Mouse (Mus musculus): ENCODE results near the gene Cfl1.

The Cfl1 gene

DNA sequence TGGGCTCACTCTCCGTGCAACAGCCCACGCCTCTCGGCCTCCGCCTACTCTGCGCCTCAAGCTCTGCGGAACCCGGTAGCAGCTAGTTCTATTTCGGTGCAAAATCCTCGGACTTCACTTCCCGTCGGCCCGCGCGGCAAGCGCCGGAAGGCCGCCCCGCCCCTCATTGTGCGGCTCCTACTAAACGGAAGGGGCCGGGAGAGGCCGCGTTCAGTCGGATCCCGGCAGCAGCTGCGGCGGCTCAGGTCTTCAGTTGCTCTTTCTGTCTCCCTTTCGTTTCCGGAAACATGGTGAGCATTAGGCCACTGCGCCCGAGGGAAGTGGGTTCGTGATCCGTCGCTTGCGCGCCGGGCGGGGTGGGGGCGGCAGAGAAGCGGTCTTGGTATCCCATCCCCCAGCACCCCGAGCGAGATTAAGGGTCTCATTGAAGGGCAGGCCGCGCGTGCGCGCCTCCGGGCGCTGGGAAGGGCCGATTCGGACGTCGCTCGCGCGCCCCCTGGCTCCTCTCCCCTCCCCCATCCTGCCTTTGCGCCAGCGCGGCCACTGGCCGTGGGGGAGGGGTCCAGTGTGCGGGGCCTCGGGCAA, at the start of gene Cfl1:
TSS of gene Cfl1 (plus strand) at position 143 of the 585 bp plus-strand sequence.
- in situ Hi-C loops (cut with MboI; ENCODE audit: low sequenced_read_pairs): no loop called here

DNA sequence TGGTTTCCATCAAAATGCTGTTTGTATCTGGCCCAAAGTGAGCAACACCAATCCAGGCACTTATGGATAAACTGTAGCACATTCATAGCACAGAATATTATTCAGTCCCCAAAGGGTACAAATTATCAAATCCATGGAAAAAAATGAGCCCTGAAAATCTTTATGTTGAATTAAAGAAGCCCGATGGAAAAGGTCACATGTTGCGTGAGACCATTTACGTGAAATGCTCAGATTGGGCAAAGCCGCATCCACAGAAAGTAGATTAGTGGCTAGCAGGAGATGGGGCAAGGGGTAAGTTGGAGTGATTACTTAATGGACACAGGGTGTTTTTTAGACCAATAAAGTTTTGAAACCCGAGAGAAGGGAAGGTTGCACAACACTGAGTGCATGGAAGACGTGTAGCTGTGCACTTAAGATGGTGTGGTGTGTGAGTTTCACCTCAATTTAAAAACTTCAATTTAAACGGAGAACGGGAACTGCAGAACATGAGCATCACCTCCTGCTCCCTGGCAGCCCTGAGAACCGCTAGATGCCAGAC, 45.8 kb upstream of the Cfl1 start:
- in situ Hi-C loops (cut with MboI; ENCODE audit: low sequenced_read_pairs): no loop called here

DNA sequence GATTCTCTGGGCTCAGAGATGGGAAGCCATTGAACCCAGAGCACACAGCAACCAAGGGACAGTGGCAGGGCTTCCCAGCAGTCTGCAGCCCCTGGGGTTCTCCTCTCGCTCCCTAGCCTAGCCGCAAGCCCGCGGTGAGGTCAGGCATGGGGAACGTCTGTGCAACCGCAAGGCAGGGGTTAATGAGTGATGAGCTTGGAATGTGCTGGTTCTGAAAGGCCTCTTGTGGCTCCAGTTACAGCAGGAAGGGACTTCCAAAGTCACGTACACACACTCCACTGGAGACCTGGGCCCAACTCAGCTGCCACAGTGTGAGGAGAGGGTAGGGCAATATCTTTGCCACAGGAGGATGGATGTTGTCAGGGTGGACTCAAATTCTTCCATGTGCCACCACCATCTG, 45.3 kb upstream of the Cfl1 start:
- in situ Hi-C loops (cut with MboI; ENCODE audit: low sequenced_read_pairs): no loop called here

DNA sequence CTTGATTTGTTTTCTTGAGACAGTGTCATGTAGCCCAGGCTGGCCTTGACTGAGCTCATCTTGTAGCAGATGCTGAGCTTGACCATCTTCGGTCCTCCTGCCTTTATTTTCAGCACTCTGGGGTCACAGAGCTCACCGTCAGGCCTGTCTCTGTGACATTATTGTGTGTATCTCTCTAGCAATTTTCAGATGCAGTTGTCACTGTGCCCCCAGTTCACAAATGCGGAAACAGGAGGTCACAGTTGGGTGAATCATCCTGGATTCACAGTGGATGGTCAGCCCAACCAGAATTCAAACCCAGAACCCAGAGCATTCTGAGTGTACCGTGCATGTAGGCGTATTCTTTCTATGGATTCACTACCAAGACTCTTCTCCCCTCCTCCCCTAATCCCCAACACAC, 44.5 kb upstream of the Cfl1 start:
- in situ Hi-C loops (cut with MboI; ENCODE audit: low sequenced_read_pairs): no loop called here

DNA sequence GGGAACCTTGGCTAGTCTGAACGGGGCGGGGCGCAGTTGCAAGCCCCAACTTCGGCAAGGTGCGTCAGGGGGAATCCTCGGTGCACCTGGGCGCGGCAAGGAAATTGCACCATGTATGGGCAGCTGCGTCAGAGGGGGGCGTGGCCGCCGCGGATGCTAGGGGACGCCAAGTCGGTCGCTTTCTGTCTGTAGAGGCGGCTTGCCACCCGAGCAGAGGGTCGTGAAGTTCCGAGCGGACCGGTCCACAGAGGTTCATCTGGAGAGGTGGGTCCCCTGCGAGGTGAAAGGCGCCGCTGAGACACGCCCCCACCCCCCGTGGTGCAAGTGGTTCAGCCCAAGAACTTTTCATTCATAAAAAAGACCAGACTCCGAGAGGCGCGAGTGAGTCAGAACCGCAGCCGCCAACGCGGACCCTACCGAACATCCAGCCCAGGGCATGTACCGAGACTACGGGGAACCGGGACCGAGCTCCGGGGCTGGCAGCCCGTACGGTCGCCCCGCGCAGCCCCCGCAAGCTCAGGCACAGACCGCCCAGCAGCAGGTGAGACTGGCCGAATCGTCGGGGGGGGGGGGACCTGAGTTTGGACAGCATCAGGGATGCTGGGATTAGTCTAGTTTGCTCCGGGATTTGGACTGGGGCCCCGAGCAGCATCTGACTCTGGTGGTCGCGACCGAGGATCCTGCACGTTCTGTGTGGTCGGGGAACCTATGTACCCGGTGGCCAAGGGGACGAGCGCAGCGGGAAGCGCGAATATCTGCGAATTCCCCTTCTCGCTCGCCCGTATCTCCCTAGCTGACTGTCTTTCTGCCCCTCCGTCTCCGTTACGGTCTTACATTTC, 42.5 kb upstream of the Cfl1 start, which contains the start of gene Fosl1:
TSS of gene Fosl1 (plus strand) at position 33 of the 839 bp plus-strand sequence.
- in situ Hi-C loops (cut with MboI; ENCODE audit: low sequenced_read_pairs): no loop called here

DNA sequence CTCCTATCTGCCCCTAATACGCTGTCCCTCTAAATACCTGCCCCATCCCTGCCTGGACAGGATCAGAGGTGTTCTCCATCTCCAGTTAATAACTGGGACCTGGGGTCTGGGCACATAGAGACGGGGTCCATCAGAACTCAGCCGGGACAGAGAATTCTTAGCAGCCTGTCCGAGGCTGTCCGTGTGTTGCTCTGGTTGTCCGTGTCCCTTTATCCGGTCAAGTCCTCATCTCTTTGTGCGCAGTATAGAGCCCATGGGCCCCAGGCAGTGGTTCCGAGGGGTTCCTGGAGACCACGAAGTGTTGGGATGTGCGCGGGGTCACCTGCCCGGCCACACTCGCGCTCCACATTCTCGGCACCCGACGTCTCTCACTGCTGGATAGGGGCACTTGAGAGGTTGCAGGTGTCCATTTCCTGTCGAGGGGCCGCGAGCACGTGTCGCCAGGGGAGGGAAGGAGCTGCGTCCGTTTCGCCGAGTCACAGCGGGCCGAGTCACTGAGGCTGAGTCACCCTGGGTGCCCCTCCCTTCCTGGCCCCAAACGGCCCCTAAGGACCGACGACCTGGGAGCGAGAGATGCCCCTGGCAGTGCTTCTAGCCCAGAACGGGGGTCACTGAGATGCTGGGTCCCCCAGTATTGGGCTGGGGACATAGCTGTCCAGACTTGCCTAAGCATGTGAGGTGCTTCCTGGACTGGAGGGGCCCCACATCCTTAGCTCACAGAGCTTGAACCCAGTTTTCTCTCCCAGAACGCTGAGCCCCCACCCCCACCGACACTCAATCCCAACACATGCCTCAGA, 41.7 kb upstream of the Cfl1 start:
- in situ Hi-C loops (cut with MboI; ENCODE audit: low sequenced_read_pairs): no loop called here

DNA sequence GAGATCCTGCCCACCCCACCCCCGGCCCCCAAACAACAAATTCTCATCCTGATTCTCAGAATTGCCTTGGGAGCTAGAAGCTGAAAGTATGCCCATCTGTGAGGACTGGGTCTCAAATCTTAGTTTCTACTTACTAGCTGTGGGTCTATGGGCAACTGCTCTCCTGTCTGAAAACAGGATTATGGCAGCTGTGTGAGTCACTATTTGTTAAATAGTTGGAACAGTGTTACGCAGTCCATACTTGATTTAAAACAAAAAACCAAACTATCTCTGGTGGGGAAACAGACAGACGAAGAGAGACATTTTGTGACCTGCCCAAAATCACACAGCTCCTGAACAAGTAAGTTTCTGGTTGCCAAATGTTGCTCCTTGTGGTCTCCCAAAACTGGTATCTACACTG, 40.6 kb upstream of the Cfl1 start:
- in situ Hi-C loops (cut with MboI; ENCODE audit: low sequenced_read_pairs): no loop called here

DNA sequence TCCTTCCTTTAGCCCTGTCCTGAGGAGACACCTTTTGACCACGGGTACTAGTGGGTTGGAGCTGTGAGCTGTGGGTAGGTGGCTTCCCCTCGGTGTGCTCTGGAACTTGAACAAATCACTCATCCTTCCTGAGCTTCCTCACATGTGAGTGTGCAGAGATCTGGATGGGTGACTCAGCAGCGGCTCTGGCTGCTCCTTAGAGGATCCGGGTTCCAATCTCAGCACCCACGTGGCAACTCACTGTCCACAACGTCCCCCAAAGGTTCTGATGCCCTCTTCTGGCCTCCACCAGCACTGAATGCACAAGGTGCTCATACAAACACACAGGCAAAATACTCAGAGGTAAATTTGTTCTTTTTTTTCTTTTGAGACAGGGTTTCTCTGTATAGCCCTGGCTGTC, 38.5 kb upstream of the Cfl1 start:
- in situ Hi-C loops (cut with MboI; ENCODE audit: low sequenced_read_pairs): no loop called here

DNA sequence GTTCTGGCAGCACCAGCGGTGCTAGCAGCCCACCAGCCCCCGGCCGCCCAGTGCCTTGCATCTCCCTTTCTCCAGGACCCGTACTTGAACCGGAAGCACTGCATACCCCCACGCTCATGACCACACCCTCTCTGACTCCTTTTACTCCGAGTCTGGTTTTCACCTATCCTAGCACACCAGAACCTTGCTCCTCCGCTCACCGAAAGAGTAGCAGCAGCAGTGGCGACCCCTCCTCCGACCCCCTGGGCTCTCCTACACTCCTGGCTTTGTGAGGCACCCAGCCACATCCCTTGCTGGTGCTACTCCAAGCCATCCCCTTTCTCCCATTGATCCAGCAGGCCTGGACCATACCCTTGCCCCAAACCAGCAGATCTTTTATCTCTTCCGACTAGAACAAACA, 35.2 kb upstream of the Cfl1 start:
- in situ Hi-C loops (cut with MboI; ENCODE audit: low sequenced_read_pairs): no loop called here

DNA sequence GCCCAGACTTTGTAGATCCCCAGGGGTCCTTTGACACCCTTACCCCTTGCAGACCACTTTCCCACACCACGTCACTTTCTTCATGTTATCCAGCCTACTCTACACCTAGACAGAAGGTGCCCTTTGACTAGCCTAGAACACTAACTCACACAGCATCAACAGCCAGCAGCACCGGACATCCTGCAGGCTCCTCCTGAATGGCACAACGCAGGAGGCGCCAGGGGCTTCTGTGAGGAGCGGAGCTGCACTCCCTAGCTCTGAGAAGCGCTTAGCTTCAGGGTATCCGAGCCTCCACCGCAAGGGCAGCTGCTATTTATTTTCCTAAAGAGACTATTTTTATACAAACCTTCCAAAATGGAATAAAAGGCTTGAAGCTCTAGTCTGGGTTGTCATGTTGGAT, 34.7 kb upstream of the Cfl1 start:
- in situ Hi-C loops (cut with MboI; ENCODE audit: low sequenced_read_pairs): no loop called here

DNA sequence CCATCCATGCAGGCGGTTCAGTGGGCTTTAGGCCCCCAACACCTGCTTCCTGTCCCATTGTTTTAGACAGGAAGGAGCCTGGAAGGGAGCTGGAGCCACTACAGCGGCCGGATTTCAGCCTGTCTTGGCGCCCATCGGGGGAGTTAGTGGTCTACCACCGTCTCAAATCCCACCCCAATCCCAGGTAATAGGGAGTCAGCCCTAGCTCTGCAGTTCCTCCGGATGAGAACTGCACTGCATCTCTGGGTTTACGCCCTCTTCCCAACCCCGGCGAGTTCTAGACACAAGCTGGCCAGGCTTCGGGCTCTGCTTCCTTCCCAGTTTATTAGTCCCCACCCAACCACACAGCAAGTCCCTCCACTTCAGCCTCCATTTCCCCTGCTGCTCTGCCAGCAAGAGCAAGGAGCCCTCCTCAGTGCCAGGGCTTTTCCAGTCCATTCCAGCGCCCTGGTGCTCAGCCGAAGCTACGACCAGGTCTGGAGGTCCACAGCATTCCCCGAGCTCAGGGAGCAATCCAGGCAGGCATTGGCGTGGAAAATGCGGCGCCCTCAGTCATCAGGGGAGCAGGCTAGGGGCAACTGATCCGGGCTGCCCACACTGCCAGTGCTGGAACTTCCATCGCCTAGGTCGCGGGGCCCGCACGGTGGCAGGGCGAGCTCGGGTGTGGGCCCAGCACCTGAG, 33.9 kb upstream of the Cfl1 start:
- in situ Hi-C loops (cut with MboI; ENCODE audit: low sequenced_read_pairs): no loop called here

DNA sequence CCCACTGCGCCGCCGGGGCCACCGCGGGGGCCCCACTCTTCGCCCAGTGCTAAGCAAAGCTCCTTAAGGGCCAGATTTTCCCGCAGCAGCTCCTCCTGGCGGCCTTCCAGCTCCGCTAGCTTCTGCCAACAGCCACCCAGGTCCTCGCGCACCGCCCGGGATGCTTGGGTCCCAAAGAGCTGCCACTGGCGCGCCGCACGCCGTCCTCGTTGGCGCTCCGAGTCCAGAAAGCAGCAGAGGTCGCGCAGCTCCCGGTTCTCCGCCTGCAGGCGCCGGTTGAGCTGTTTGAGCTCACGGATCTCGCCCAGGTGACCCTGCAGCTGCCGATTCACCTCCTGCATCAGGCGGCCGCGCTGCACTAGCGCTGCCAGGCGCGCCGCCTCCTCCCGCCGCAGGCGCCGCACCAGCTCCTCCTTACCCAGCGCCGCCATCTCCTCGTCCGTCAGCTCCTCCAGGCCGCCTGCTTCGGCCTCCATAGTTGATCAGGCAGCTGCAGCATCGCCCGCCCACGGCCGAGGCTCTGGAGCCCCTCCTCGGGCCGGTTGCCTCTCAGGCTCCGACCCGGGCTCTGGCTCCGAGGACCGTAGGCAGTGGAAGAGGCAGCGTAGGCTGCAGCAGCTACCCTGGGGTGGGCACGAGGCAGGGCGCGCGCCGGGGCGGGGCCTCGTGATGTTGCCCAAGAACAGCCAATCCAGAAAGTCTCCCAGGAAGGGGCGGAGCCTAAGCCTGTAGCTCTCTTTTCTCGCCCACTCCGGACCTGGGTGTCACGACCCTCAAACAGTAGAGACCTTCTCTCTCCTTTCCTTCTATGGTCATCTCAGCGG, 33.1 kb upstream of the Cfl1 start:
- in situ Hi-C loops (cut with MboI; ENCODE audit: low sequenced_read_pairs): no loop called here

DNA sequence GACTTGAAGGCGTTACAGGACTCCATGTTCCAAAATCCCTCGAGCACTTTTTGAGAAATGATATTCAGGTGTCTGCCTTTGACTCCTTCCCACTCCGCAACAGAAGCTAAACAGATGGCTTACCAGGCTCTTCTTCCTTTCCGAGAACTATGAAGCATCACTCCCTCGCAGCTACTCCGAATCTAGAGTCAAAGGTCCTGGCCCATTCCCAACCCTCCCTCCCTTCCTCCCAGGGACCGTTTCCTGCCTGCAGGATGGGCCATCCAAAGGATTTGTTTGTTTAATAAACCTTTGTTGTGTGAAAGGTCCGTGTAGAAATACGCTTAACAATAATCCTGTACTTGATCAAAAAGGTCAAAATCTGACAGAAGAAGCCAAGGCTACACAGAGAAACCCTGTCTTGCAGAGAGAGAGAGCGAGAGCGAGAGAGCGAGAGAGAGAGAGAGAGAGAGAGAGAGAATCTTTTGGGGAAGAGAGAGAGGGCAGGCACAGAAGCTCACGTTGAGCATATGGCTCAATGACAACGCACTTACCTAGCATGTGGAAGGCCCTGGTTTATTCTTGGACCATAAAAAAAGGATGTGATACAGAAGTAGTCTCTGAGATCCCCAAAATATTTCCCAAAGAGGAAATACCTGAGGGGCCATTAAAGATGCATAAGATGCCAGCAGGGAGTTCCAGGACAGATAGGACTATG, 32.4 kb upstream of the Cfl1 start, which contains the start of gene Ccdc85b:
TSS of gene Ccdc85b (minus strand) at position 149 of the 697 bp plus-strand sequence.
- in situ Hi-C loops (cut with MboI; ENCODE audit: low sequenced_read_pairs): no loop called here

DNA sequence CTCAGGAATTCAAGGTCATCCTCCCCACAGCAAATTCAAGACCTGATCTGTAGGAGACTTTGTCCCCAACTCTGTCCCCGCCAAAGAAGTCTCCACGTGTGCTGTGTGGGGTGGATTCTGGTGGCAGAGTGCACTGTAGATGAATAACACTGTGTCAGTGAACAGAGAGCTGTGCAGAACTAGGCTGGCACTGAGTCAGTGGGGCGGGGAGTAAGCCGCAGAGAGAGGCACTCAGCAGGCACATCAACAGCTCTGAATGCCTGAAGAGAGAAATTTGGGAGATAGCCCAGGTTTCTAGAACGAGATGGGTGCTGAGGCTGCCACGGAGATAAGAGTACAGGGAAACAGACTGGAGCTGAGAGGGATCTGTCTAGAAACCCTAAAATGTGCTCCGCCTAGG, 31.2 kb upstream of the Cfl1 start:
- in situ Hi-C loops (cut with MboI; ENCODE audit: low sequenced_read_pairs): no loop called here

DNA sequence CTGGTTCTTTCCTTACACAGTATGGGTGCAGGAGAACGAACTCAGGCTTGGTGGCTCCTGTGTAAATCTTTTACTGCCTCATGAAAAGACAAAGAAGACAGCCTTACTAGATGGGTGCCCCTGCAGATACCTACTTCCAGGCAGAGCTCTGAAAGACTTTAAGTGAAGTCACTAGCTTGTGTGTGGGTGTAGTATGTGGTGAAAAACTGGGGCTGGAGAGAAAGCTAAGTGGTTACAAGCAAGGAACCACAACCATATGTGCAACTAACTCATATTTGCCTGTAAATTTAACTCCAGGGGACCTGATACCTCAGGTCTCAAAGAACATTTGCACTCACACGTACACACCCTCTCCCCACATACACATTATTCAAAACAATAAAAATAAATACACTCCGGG, 30.4 kb upstream of the Cfl1 start:
- in situ Hi-C loops (cut with MboI; ENCODE audit: low sequenced_read_pairs): no loop called here

DNA sequence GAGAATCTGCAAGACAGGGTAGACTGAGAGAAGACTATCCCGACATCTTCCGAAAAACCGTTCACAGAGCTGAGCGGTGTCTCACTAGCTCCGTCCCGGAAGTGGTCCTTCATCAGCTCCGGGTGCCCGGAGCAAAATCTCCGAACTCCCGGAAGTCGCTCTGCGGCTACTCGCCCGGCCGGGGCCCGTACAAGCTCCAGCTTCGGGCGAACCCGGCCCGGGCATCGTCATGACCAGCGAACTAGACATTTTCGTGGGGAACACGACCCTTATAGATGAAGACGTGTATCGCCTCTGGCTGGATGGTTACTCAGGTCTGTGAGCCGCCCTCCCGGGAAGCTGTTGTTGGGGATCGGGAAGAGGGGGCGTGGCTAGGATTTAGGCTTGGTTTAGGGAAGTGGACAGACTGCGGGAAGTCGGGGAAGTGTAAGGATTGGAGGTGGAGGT, 29.8 kb upstream of the Cfl1 start, which contains the start of gene Fibp:
TSS of gene Fibp (plus strand) at position 151 of the 447 bp plus-strand sequence.
- in situ Hi-C loops (cut with MboI; ENCODE audit: low sequenced_read_pairs): no loop called here

DNA sequence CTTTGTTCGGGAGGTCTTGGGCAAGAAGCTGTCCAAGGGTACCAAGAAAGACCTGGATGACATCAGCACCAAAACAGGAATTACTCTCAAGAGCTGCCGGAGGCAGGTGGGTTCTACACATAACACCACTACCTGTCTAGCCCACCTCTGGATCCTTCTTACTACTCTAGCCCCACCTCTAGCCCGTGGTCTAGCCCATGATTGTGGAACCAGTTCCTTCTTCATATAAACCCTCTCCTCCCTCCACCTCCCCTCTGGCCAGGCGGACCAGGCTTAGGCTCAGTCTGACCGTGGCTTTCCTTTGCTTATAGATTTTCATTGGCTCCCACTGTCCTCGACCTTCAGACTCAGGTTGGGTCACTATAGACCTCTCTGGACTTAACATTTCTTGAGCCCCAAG, 28.8 kb upstream of the Cfl1 start:
- in situ Hi-C loops (cut with MboI; ENCODE audit: low sequenced_read_pairs): no loop called here

DNA sequence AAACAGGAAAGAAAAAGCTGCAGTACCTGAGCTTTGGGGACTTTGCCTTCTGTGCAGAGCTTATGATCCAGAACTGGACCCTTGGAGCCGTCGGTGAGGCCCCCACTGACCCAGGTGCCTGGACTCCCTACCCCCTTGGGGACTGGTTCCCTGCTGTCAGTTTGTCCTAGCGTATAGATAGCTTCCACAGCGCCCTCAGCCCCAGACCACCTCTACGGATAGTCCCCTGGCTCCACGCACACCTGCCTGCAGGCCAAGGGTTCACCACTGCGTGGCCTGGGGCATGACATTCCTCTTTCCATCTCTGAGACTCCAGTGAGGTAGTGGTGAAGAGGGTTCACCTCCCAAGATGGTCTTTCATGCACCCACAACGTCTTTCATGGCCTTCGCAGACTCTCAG, 27.0 kb upstream of the Cfl1 start:
- in situ Hi-C loops (cut with MboI; ENCODE audit: low sequenced_read_pairs): no loop called here

Measured in CH12F3 (cell line).